Mouse (Mus musculus) neural tube, embryonic 14.5 days (tissue): Measurements from ENCODE around the gene Isl2. TPM values are rescaled to one million over a fixed set of nuclear protein-coding genes. Genes with fewer than 3 reads are reported as not detected.

ENCODE experiments used
- ATAC-seq: fragments of 200-750 bp; cut with Nextera tagmentation; 2 replicates; pipeline ENCODE4 v1.8.0; 2017; ENCODE audit warnings: low read depth, mild to moderate bottlenecking, moderate TSS enrichment, moderate library complexity
- H3K27ac ChIP-seq: fragments of 300-500 bp; sonication (generic); 2 replicates; pipeline ENCODE4 v1.5.1; 2014; ENCODE audit warnings: low read depth, mild to moderate bottlenecking, control low read depth, low read length, moderate library complexity, mixed read lengths
- H3K27me3 ChIP-seq: fragments of 300-500 bp; sonication (generic); 2 replicates; pipeline ENCODE4 v1.6.1; 2014; ENCODE audit warnings: low read length; ENCODE audit not compliant: control insufficient read depth, insufficient read depth
- H3K36me3 ChIP-seq: fragments of 300-500 bp; sonication (generic); 2 replicates; pipeline ENCODE4 v1.6.1; 2014; ENCODE audit warnings: low read length, mixed read lengths; ENCODE audit not compliant: control insufficient read depth, insufficient read depth
- H3K4me1 ChIP-seq: fragments of 300-500 bp; sonication (generic); 2 replicates; pipeline ENCODE4 v1.6.1; 2014; ENCODE audit warnings: low read length; ENCODE audit not compliant: control insufficient read depth, insufficient read depth
- H3K4me2 ChIP-seq: fragments of 300-500 bp; sonication (generic); 2 replicates; pipeline ENCODE4 v1.6.1; 2014; ENCODE audit warnings: mild to moderate bottlenecking, low read depth, low read length, control low read depth
- H3K4me3 ChIP-seq: fragments of 300-500 bp; sonication (generic); 2 replicates; pipeline ENCODE4 v1.5.1; 2014; ENCODE audit warnings: low read depth, low read length, control low read depth, mixed read lengths
- H3K9ac ChIP-seq: fragments of 300-500 bp; sonication (generic); replicated peaks from 2 replicates; pipeline ENCODE4 v1.6.1; 2014; ENCODE audit warnings: low read depth, mild to moderate bottlenecking, control low read depth, low read length, mixed read lengths
- H3K9me3 ChIP-seq: fragments of 300-500 bp; sonication (generic); 2 replicates; pipeline ENCODE4 v1.6.1; 2016; ENCODE audit warnings: low read length; ENCODE audit not compliant: control insufficient read depth
- WGBS: fragments of 180-500 bp; shearing (Covaris S2); extraction: QIAGEN DNeasy Blood & Tissue Kit; methylation state at CpG from one replicate; pipeline ENCODE4 v1.1.7; 2014; 5-methylcytosine and 5-hydroxymethylcytosine counted together
- polyA plus RNA-seq: library from polyadenylated mRNA; unstranded; fragments of >200 nt; fragmentation: Nextera tagmentation; extraction: Ambion mirVana; gene quantifications from 2 replicates; pipeline ENCODE4 v1.2.1, GENCODE M21; 2014

Gene Isl2
- polyA plus RNA-seq, 1 experiment from 2014 or later = 4.2 TPM

GRCm38 (mm10) chr9:55539006-55539405 lies 534 bp downstream of the Isl2 start:
- no peaks in the 10 kb centered on the region for H3K9me3 ChIP-seq
- ATAC-seq = no peak
- WGBS = 0% methylated on average over 1 of the region's 1 CpGs
- no peak overlapping the region for H3K4me3 ChIP-seq
- H3K27ac ChIP-seq = no peak overlapping the region
- no peaks in the 10 kb centered on the region for H3K36me3 ChIP-seq
- peaks cover 39% of the 10 kb centered on the region for H3K27me3 ChIP-seq
- no peak overlapping the region for H3K4me2 ChIP-seq
- no peak overlapping the region for H3K9ac ChIP-seq
- peaks cover 6% of the 10 kb centered on the region; the same call in 1 of the 2 replicates for H3K4me1 ChIP-seq

- WGBS = 2% methylated on average over 31 of the region's 31 CpGs
- peaks cover 6% of the 10 kb centered on the region; the same call in 1 of the 2 replicates for H3K4me1 ChIP-seq
- no peak overlapping the region for H3K27ac ChIP-seq
- no peak for ATAC-seq
- no peaks in the 10 kb centered on the region for H3K36me3 ChIP-seq
- peak overlapping the region; percentile 55; the same call in 1 of the 2 replicates for H3K4me2 ChIP-seq
- H3K27me3 ChIP-seq = peaks cover 42% of the 10 kb centered on the region
- H3K9me3 ChIP-seq = no peaks in the 10 kb centered on the region
- H3K4me3 ChIP-seq = 0 out of 2 replicates have a peak overlapping the region, but pooled peaks have one; percentile 31
- 0 out of 2 replicates have a peak overlapping the region, but pooled peaks have one; percentile 4 for H3K9ac ChIP-seq
Observed at GRCm38 (mm10) chr9:55539661-55540390, 1.4 kb downstream of the Isl2 start.

- Histone ChIP-seq H3K9ac (no peak overlapping the region), H3K9me3 (no peaks in the 10 kb centered on the region), H3K4me1 (peaks cover 6% of the 10 kb centered on the region; the same call in 1 of the 2 replicates), H3K4me2 (peak overlapping the region; percentile 55), H3K27ac (no peak overlapping the region), H3K36me3 (no peaks in the 10 kb centered on the region), H3K27me3 (peaks cover 43% of the 10 kb centered on the region), H3K4me3 (peak overlapping the region; percentile 31)
- under 1% methylated on average over 12 of the region's 12 CpGs for WGBS
- ATAC-seq = no peak
Observed at GRCm38 (mm10) chr9:55540391-55540770, 1.9 kb downstream of the Isl2 start.

- Histone ChIP-seq H3K36me3 (no peaks in the 10 kb centered on the region), H3K27ac (no peak overlapping the region), H3K27me3 (peaks cover 47% of the 10 kb centered on the region), H3K9ac (no peak overlapping the region), H3K9me3 (no peaks in the 10 kb centered on the region), H3K4me3 (peak overlapping the region; percentile 31), H3K4me2 (peak overlapping the region; percentile 55), H3K4me1 (peaks cover 6% of the 10 kb centered on the region)
- peak; percentile 80 for ATAC-seq
- under 1% methylated on average over 27 of the region's 28 CpGs for WGBS
Observed at GRCm38 (mm10) chr9:55540888-55541287, 2.4 kb downstream of the Isl2 start.

- Histone ChIP-seq H3K9me3 (no peaks in the 10 kb centered on the region), H3K27ac (0 out of 2 replicates have a peak overlapping the region, but pooled peaks have one; percentile 22), H3K36me3 (no peaks in the 10 kb centered on the region), H3K4me1 (peaks cover 10% of the 10 kb centered on the region), H3K4me2 (peak overlapping the region; percentile 26; the same call in 1 of the 2 replicates), H3K4me3 (peak overlapping the region; percentile 31), H3K27me3 (peaks cover 51% of the 10 kb centered on the region), H3K9ac (peak overlapping the region; percentile 41)
- no peak for ATAC-seq
- WGBS = 2% methylated on average over 59 of the region's 59 CpGs
Observed at GRCm38 (mm10) chr9:55541681-55542365, 3.4 kb downstream of the Isl2 start.

GRCm38 (mm10) chr9:55542366-55543325 lies 4.2 kb downstream of the Isl2 start:
- peak overlapping the region; percentile 26; the same call in 1 of the 2 replicates for H3K4me2 ChIP-seq
- no peaks in the 10 kb centered on the region for H3K36me3 ChIP-seq
- peaks cover 10% of the 10 kb centered on the region for H3K4me1 ChIP-seq
- H3K9me3 ChIP-seq = no peaks in the 10 kb centered on the region
- H3K27ac ChIP-seq = 0 out of 2 replicates have a peak overlapping the region, but pooled peaks have one; percentile 22
- 1% methylated on average over 53 of the region's 59 CpGs for WGBS
- peak overlapping the region; percentile 41; the same call in 1 of the 2 replicates for H3K9ac ChIP-seq
- H3K4me3 ChIP-seq = peak overlapping the region; percentile 31
- H3K27me3 ChIP-seq = peaks cover 53% of the 10 kb centered on the region
- ATAC-seq = no peak; the same call in 1 of the 2 replicates

GRCm38 (mm10) chr9:55543336-55543702 lies 4.8 kb downstream of the Isl2 start:
- H3K9me3 ChIP-seq = no peaks in the 10 kb centered on the region
- H3K4me2 ChIP-seq = no peak overlapping the region
- peak overlapping the region; percentile 31; the same call in 1 of the 2 replicates for H3K4me3 ChIP-seq
- ATAC-seq = no peak
- peaks cover 55% of the 10 kb centered on the region for H3K27me3 ChIP-seq
- WGBS = 3% methylated on average over 8 of the region's 8 CpGs
- peaks cover 10% of the 10 kb centered on the region for H3K4me1 ChIP-seq
- no peak overlapping the region for H3K27ac ChIP-seq
- no peaks in the 10 kb centered on the region for H3K36me3 ChIP-seq
- H3K9ac ChIP-seq = no peak overlapping the region

GRCm38 (mm10) chr9:55543703-55544401 lies 5.4 kb downstream of the Isl2 start:
- H3K36me3 ChIP-seq = no peaks in the 10 kb centered on the region
- under 1% methylated on average over 46 of the region's 46 CpGs for WGBS
- H3K9me3 ChIP-seq = no peaks in the 10 kb centered on the region
- peaks cover 10% of the 10 kb centered on the region for H3K4me1 ChIP-seq
- no peak for ATAC-seq
- peak overlapping the region; percentile 31 for H3K4me3 ChIP-seq
- H3K27me3 ChIP-seq = peaks cover 55% of the 10 kb centered on the region
- H3K9ac ChIP-seq = no peak overlapping the region
- H3K27ac ChIP-seq = no peak overlapping the region
- 0 out of 2 replicates have a peak overlapping the region, but pooled peaks have one; percentile 14 for H3K4me2 ChIP-seq
